Mouse (Mus musculus) heart, postnatal 36 days (tissue): ENCODE data around the gene Ap1s1. TPM values are rescaled to one million over a fixed set of nuclear protein-coding genes. Genes with fewer than 3 reads are reported as not detected.

ENCODE experiments used
- DNase-seq, 2 experiments: peaks; one replicate each; pipeline ENCODE4 v3.0.0; 2021 to 2022
- intact Hi-C: fragments of 180-260 bp; cut with DNase I; formaldehyde crosslinking; loops from one replicate; pipeline ENCODE4 v1.15.1; 2025
- total RNA-seq, 2 experiments: library from RNA; stranded (reverse); gene quantifications; 2 replicates each; pipeline ENCODE4 v1.2.3; 2021

The Ap1s1 gene
- total RNA-seq, 2 experiments from 2014 or later: 38.8 to 41.3 TPM

DNA sequence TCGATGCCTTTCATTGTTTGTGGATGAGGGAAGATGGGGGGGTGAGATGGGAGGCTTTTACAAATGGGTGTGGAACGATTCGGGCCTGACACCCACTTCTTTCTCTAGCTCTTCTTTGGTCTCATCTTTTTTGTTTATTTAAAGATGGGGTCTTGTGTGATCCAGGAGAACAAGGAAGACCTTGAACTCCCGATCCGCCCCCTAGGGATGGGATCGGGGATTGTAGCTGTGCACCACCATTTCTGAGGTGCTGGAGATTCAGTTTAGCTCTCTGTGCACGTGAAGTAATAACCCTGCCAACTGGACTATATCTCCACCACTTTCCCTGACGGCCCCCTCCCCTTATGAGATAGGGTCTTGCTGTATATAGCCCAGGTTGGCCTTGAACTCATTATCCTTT is 20.0 kb upstream of the Ap1s1 start:
- no peak for DNase-seq
- intact Hi-C loops: no loop called here

DNA sequence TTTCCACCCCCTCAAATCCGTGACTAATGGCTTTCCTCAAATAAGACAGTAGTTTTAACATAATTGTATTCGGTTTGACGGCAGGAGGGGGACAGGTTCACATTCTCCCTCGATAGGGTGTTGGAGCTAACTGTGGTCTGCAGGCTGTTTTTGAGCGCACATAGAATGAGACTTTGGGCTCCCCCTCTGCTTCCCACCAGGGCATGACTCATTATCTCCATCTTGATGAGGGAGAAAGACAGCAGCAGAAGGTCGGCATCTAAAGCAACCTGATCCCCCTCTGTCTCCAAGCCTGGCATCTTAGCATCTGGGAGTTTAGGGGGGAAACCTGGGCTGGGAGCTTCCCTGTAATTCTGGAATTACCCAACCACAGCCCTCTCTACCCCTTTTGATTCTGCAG is 19.5 kb upstream of the Ap1s1 start:
- intact Hi-C loops: no loop called here
- DNase-seq: no peak

DNA sequence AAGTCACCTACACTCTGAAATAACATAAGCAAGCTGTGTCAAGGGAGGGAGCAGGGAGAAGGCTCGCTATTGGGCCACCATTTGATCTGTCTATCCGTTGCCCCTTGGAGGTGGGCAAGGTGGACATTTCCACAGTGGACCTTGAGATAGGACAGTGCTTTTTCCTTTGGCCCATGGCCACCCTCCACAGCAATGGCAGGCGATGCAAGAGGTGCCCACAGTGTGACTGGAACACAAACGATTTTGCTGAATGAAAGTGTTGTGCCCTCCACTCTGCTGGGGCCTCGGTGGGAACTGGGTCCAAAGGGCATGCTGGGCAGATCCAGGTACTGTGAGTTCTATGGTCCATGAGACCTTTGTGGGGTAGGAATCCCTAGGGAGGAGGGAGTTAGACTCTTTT is 16.7 kb upstream of the Ap1s1 start:
- intact Hi-C loops: loop anchor here (1.0 kb wide), 1 partner anchor 45 kb away; no protein-coding TSS in a partner anchor
- DNase-seq: no peak

DNA sequence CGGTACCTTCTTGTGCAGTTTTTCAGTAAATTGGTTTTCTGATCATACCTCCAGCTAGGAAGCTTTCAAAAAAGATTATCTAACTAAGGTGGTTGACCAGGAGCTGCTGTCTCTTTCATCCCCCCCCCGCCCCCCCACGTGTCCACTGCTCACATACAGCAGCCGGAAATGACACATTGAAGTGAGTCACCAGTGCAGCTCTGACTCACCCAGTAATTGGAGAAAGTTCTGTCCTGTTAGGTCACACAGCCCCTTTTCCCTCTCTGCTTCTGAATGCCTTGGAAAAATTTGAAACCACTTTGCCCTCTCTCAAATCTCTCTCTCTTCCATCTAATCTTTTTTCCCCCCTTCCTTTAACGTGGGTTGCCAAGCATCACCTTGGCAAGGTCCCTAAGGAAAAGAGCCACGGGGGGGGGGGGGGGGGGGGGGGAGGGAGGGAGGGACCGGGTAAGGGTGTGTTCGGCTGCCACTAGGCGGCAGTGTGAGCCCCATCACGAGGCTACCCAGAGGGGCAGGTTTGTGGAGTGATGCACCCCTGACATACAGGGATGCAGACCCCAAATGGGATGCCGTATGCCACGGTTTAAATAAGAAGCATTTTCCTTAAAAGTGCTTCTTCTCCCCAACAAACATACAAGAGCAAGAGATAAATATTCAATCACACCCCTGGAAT is 16.0 kb upstream of the Ap1s1 start:
- peak; percentile 71 to 75 for DNase-seq
- intact Hi-C loops: loop anchor here (1.0 kb wide), 1 partner anchor 45 kb away; no protein-coding TSS in a partner anchor

DNA sequence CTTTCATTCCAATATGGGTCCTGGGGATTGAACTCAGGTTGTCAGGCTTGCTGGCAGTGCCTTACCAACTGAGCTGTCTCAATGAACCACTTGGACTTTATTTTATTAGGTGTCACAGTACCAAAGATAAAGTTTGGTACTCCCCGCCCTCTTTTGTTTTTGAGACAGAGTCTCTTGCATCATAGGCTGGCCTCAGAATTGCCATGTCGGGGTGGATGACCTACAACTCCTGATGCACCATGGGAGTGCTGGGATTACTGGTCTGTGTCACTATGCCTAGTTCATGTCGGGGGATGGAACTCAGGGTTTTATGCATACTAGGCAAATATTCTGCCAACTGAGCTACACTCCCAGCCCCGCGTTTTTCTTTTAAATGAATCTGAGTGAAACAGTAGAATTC is 8.9 kb upstream of the Ap1s1 start:
- DNase-seq: no peak
- intact Hi-C loops: no loop called here

DNA sequence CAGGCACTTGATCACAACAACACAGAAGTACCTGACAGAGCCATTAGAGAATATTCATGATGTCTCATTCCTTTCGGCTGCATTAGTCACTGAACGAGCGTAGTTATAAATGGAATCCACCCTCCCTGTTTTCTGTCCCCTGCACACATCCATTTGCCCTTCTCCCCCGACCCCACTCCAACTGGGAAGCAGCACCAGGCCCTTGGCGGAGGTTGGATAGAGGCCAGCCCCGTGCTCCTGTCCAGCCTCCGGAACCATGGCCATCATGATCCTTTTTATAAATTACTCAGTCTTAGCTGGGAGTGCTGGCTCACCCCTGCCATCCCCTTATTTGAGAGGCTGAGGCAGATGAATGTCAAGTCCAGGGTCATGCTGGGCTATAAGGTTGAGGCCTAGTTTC is 8.4 kb upstream of the Ap1s1 start:
- intact Hi-C loops: no loop called here

DNA sequence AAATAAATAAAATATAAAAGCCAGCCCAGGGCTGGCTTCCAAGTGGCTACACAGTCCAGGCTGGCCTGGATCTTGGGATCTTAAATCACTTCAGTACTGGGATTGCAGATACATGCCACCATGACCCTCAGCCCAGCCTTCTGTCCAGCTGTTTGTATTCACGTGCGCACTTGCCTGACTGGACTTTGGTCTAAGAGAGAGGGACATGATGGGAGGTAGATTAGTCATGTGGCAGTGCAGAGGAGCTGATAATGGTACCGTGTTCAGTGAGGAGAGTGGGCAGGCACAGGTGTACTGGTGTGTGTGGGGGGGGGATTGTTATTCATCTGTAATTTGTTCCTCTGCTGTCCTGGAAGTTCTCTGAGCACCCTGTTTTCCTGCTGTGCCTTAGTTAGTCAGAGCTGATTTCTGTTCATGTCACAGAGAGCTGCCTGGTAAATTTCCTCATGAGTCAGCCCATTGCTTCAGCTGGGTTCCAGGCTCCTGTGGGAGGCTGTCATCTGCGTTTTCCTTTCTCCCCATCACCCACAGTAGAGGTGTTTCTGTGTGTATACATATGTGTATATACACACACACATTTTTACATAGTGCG is 6.1 kb upstream of the Ap1s1 start:
- no peak for DNase-seq
- intact Hi-C loops: no loop called here

More for the DNA sequence above, 8.4 kb upstream of the Ap1s1 start:
- DNase-seq: no peak

DNA sequence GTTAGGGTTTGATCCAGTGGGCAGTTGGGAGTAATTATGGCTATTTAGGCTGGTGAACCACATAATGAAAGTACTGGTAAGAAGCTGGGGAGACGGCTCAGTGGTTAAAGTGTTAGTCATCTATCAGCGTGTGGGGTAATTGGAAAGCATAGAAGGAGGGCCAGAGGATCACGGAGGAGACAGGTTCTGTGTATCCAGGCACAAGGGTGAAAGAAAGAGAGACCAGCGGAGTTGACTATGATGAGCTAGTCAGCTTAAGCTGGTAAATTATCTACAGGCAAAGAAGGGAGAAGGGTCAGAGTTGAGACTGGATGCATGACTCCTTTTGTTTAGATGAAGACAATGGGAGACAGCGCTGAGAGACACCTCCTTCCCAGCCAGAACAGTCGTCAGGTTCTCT is 5.2 kb upstream of the Ap1s1 start:
- intact Hi-C loops: no loop called here
- no peak for DNase-seq

DNA sequence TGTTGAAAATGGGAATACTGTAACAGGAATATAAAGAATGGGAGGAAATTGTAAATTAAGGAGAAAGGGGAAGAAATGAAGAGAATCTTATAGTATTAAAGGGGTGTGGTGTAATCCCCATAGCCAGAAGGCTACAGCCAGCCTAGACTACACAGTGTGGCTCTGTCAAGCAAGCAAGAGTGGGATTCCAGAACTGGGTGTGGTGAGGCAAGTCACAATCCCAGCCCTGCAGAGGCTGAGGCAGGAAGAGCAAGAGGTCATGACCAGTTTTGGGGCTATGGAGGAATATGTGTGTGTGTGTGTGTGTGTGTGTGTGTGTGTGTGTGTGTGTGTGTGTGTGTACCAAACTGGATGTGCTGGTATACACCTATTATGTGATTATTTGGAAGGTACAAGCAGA is 1.1 kb upstream of the Ap1s1 start:
- intact Hi-C loops: no loop called here
- DNase-seq: no peak

DNA sequence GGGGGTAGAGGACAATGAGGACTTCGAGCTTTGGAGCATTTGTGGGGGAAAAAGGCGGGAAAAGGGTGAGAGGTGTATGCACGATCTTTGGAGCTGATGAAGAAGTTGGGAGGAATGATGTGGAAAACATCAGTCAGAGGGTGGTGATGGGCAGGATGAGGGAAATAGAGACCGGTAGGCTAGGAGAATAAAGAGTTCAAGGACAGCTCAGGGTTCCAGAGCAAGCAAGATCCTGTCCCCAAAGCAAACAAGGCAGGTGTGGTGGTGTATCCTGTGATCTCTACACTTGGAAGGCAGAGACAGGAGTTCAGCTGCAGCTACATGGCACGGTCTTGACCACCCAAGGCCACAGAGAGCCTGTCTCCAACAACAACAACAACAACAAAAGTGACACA is 386 bp upstream of the Ap1s1 start:
- DNase-seq: no peak
- intact Hi-C loops: no loop called here

DNA sequence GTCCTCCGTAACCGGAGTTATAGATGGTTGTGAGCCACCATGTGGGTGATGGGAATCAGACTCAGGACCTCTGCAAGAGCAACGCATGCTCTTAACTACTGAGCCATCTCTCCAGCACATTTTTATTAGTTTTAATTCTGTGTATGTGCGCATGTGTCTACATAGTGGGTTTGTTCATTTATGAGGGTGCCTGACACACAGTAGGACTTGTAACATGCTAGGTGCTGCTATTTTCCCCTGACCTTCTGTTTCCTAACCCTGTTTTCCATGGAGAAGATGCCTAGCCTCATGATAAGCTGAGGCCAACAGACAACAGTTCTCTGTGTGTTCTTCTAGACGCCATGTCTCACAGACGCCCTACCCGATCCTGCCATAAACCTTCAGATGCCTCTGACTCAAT is 1.9 kb downstream of the Ap1s1 start:
- intact Hi-C loops: no loop called here

DNA sequence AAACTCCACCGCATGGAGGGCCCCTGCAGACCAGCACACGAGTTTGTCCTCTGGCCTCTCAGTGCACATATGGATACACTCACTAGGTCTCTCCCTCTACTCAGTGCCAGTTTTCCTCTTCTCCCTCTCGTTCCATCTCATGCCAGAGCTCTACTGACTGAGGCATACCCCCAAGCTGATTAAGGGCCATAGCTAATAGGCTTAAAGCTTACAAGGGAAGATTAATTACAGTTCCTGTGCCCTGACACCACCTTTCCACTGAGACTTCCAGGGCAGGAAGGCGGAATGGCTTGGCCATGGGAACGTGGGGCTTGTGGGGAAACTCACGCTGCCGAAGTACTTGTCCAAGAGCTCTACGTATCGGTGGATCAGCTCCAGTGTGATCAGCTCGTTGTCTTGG is 4.5 kb downstream of the Ap1s1 start:
- DNase-seq: no peak
- intact Hi-C loops: no loop called here

More for the DNA sequence above, 1.9 kb downstream of the Ap1s1 start:
- no peak for DNase-seq

DNA sequence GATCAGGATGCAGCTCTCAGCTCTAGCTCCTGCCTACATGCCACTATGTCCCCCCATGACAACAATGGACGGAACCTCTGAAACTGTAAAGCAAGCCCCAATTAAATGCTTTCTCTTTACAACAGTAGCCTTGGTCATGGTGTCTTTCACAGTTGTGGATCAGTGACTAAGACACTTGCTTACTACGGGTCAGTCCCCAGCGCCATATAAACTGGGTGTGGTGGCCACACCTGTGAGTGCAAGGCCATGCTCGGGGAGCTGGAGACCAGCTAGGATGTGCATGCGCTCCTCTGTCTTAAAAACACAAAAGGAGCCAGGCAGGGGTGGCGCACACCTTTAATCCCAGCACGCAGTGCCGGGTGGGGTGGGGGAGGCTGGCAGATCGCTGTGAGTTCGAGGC is 6.5 kb downstream of the Ap1s1 start:
- no peak for DNase-seq
- intact Hi-C loops: no loop called here

DNA sequence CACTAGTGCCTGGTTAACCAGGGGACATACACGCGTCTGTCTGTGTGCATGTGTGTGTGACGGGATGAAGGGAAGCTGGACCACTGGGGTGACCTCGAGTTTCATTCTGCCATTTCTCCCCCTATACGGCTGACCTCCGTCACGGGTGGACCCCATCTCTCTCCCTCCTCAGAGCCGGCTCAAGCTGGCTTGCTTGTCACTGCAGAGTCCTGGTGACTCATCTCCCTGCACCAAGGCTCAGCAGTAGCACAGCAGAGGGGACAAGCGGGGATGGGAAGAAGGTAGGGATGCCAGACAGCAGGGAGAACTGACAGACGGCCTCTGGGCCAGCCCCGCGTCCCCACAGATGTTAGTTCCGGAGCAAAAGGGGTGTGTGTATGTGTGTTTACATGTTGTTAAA is 9.7 kb downstream of the Ap1s1 start:
- DNase-seq: no peak
- intact Hi-C loops: no loop called here

DNA sequence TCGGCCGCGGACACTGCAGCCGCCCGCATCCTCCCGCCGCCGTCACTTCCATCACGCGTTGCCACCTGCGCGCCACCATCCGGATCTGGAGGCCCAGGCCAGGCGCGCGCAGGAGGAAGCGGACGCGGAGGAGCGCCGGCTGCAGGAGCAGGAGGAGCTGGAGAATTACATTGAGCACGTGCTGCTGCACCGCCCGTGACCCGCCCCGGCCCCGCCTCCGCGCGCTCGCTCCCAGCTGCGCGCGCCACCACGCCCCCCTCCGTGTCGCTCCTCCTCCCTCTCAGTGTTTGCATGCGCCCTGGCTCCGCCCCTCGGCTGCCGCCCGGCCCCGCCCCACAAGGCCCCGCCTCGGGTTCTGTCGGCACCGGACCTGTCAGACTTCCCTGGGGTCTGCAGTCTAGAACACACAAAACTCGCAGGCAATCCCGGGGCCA is 13.3 kb downstream of the Ap1s1 start:
- intact Hi-C loops: loop anchor here (5.0 kb wide), 1 partner anchor 255 kb away; the partner anchor contains the start of gene Ache
- DNase-seq: peak; percentile 83 to 84

DNA sequence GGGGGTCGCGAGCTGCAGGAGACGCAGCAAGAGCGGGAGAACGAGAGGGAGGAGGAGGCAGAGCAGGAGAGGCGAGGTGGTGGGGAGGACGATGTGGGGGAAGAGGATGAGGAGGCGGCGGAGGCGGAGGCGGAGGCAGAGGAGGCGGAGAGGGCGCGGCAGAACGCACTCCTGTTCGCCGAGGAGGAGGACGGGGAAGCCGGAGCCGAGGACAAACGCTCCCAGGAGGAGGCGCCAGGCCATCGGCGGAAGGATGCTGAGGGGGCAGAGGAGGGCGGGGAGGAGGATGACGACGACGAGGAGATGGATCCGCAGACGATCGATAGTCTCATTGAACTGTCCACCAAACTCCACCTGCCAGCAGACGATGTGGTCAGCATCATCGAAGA is 13.9 kb downstream of the Ap1s1 start:
- peak in 1 of 2 experiments; percentile 21 for DNase-seq
- intact Hi-C loops: loop anchor here (5.0 kb wide), 1 partner anchor 255 kb away; the partner anchor contains the start of gene Ache

DNA sequence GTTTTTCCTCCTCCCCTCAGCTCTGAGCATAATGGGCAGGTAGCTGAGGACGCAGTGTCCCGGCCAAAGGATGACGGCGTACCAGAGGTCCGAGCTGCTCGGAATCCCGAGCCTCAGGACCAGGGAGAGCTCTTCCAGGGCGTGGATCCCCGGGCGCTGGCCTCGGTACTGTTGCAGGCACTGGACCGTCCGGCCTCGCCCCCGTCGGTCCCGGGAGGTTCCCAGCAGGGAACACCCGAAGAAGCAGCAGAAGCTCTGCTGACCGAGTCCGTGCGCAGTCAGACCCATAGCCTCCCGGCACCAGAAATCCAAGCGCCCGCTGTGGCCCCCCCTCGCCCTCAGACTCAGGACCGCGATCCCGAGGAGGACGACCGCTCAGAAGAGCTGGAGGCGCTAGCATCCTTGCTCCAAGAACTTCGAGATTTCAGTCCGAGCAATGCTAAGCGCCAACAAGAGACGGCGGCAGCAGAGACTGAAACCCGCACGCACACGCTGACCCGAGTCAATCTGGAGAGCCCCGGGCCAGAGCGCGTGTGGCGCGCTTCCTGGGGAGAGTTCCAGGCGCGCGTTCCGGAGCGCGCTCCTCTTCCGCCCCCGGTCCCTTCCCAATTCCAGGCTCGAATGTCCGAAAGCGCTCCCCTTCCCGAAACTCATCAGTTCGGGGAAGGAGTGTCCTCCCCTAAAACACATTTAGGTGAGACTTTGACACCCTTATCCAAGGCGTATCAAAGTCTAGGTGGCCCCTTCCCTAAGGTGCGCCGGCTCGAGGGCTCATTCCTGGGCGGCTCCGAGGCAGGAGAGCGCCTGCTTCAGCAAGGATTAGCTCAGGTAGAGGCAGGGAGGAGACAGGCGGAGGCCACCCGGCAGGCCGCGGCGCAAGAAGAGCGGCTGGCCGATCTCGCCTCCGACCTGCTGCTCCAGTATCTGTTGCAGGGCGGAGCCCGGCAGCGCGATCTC is 14.6 kb downstream of the Ap1s1 start:
- intact Hi-C loops: loop anchor here (5.0 kb wide), 1 partner anchor 256 kb away; the partner anchor contains the start of gene Ache
- peak; percentile 18 to 24 for DNase-seq

DNA sequence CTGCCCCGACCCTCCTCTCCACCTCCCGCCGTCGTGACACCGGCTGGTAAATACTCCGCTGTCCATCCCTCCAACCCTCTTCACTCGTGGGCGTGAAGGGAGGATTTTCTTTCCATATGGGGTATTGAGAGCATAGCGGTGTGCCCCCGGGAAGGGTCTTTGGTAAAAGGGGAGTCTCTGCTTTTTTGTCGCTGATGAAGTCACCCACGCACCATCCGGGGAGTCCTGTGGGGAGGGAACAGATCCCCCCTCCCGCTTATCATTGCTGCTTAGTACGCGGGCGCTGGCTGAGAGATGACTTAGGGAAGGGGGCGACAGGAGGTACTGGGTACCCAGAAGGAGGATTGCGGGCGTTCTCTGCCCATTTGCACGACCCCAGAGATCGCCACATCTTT is 15.5 kb downstream of the Ap1s1 start:
- no peak for DNase-seq
- intact Hi-C loops: loop anchor here (5.0 kb wide), 1 partner anchor 257 kb away; the partner anchor contains the start of gene Ache

DNA sequence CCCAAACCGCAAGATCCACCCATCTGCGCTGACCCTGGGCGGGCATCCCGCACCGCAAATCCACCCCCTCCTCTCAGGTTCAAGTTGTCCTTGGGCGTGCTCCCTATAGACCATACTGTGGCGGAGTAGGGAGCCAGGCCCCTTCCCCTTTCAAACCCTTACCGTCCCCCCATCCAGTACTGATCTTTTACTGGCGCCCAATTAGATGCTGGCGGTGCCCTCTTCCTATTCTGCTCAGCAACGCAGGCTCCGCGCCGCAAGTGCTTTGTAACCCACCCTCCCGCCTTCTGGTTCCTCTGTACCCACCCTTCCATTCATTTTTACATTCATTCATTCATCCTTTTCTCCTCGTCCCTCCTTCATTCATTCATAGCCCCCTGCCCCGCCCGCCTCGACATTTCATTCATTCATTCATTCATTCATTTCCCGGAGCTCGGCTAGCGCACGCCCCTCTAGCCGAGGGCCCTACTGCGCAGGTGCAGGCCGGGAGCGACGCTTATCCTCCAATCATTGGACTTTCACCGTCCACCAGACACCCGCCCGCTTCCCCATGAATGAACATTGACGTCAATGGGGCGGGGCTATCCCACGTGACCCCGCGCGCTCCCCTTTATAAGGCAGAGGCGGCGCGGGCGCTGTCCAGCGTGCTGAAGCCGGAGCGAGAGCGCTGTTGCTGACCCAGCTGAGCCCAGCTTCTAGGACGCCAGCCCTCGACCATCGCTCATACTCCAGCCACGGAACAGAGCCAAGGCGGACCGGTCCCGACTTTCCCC is 16.1 kb downstream of the Ap1s1 start:
- peak; percentile 94 to 95 for DNase-seq
- intact Hi-C loops: loop anchor here (5.0 kb wide), 1 partner anchor 257 kb away; the partner anchor contains the start of gene Ache

DNA sequence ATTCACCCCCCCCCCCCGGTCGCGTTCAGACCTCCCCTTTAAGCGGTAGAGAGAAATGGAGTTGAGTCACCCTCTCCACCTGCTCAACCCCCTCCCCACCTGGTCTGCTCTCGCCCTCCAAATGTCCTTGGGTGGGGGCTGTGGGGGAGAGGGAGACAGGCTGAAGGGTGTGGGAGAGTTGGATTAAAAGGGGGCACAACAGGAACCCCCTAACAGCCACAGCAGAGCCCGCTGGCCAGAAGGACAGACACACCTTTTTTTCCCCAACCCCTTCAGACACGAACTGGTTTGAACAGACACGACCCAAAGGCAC is 16.7 kb downstream of the Ap1s1 start:
- intact Hi-C loops: no loop called here
- no peak for DNase-seq
